Mouse (Mus musculus): ENCODE data around the gene Plxnb2.
A peak's percentile ranks its signal among the peaks of the same experiment; 100 is the strongest.

The Plxnb2 gene

DNA sequence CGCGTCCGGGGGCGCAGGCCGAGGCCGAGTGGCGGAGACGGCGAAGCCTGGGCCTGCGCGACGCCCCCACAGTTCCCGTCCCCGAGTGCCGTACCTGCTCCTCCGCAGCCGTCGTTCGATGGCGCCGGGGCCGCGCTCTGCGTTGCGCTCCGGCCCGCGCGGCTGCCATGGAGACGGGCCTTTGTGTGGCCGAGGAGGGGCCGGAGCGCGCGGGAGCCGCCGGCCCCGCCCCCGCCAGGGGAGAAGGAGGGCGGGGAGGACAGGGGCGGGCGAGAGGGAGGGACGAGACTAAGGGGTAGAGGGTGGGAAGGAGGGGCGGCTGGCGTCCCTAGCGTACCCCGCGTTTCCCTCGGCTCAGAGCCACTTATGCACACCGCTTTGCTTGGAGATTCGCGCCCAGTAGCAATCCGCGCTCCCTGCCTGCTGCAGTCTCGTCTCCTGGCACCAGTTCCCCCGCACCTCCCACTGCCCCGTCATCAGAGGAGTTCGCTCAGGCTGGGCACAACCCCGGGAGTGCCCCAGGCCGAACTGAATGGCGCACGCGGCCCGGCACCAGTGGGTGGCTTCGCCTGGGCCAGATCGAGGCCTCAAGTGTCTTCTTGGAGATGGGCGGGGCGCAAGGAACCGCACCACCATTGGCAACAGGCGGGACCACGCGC lies at the start of gene Plxnb2:
Plxnb2 (minus strand) TSS at position 218 of the 659 bp plus-strand sequence.
- DNase-seq: no peak

DNA sequence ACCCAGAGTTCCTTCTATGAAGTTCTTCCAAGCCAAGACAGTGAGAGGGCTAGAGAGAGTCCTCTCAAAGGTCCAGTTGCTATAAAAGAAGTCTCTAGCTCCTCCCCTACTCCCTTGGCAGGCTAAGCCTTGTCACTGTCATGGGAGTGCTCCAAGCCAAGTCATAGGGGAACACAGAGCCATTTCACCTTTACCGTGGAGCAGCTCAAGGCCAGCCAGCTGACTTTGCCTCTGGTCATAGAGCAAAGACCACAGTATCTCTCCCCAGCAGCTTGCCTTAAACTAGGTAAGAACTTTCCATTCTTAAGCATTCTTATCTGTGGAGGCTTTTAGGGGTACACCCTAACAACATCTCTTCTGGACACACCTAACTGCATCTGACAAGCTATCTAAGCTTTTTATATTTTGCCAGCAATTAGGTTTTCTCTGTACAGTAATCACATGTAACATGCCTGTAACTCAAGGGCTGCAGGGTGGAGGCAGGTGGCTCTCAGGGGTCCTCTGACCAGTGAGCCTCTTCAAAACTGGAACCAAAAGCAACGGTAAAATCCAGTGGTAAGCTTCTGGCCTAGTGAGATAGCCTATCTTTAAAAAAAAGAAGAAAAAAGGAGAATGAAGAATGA lies 35.1 kb upstream of the Plxnb2 start:
- DNase-seq: no peak

- DNase-seq: no peak
These were observed 34.4 kb upstream of the Plxnb2 start for GRCm38 (mm10) chr15:89214953-89215352.

DNA sequence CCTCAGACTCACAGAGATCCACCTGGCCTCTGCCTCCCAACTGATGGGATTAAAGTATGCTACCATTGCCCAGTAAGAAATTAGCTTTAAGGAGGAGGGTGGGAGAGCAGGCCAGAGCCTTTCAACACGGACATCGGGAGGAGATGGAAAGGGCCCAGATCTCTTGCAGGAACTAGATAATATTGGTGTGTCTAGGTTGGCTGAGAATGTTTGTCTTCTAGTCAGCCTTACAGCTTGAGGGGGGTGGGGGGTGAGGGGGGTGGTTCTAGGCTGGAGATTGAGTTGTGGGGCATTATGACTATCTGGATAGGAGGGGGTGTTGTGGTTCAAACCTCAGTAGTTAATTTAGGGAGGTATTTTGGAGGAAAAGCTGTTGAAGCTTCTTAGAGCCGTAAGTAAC lies 32.9 kb upstream of the Plxnb2 start:
- DNase-seq: no peak

- no peak for DNase-seq
These were observed 31.9 kb upstream of the Plxnb2 start for GRCm38 (mm10) chr15:89212495-89212894.

GRCm38 (mm10) chr15:89211716-89212461 lies 31.3 kb upstream of the Plxnb2 start:
- no peak for DNase-seq

GRCm38 (mm10) chr15:89210915-89211715 lies 30.5 kb upstream of the Plxnb2 start, which contains the start of gene Ppp6r2:
Ppp6r2 (plus strand) TSS chr15:89211553.
- peak; percentile 68 to 71 for DNase-seq

- DNase-seq: peak; percentile 48 to 79
These were observed 29.5 kb upstream of the Plxnb2 start for GRCm38 (mm10) chr15:89209886-89210761.

DNA sequence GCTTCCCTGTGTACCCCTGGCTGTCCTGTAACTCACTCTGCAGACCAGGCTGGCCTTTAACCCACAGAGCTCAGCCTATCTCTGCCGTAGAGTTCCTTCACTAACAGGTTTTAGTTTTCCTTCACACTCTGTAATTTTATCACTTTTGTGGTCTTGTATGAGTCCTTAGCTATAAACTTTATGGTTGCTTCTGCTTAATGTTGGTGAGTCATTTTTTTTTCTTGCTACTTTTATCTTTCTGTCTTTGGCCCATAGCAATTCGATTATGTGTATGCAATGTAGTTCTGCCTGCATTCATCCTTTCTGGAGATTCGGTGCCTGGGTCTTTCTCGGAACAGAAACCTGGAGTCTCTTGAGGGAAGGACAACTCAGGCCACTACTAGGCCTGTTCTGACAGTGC lies 26.9 kb upstream of the Plxnb2 start:
- no peak for DNase-seq

GRCm38 (mm10) chr15:89197056-89197455 lies 16.5 kb upstream of the Plxnb2 start:
- DNase-seq: no peak

GRCm38 (mm10) chr15:89196313-89196706 lies 15.7 kb upstream of the Plxnb2 start, which contains the start of gene Dennd6b:
Dennd6b (minus strand) TSS chr15:89196496.
- peak; percentile 94 to 95 for DNase-seq

GRCm38 (mm10) chr15:89195690-89196312 lies 15.2 kb upstream of the Plxnb2 start:
- peak; percentile 84 to 90 for DNase-seq

DNA sequence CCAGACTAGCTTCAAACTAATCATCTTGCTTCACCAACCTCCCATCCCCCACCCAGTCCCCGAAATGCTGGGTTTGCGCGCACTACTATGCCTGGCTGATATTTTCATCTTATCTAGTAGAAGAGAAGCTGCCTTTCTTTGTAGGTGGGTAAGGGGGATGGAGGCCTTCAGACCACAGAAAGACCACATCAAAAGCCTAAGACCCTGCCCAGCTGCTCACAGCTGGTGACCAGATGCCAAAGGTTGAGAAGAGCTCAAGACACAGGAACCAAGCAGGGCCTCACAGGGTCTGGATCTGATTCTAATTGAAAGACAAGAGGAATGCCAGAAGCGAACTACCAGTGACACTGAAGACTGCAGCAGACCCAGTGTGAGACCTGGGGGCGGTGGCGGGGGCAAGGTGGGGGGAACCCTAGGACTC lies 14.7 kb upstream of the Plxnb2 start:
- no peak for DNase-seq

GRCm38 (mm10) chr15:89184937-89185227 lies 4.3 kb upstream of the Plxnb2 start:
- DNase-seq: no peak

GRCm38 (mm10) chr15:89184141-89184936 lies 3.8 kb upstream of the Plxnb2 start:
- DNase-seq: no peak

- DNase-seq: no peak
These were observed 2.3 kb upstream of the Plxnb2 start for GRCm38 (mm10) chr15:89182842-89183241.

GRCm38 (mm10) chr15:89182328-89182741 lies 1.7 kb upstream of the Plxnb2 start:
- no peak for DNase-seq

DNA sequence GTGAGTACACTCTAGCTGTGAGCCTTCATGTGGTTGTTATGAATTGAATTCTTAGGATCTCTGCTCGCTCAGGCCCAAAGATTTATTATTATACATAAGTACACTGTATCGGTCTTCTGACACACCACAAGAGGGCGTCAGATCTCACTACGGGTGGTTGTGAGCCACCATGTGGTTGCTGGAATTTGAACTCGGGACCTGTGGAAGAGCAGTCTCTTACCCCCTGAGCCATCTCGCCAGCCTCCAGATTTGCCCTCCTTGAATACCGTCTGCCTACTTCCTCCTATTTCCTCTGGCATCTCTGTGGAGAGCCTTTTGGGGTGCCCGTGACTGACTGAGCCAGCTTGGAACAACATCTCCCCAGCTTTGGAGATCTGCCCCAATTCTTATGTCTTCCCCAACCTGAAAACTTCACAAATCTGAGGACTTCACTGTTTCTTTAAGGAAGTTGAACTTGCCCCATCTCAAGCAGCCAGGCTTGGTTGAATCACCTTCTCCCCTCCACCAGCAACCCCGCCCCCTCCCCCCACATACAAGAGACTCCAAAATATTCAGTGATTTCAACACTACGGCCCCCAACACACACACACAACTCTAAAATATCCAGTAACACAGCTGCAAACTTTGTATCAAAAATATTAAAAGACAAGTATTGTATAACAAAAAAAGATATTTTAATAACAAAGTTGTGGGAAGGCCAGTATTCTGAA lies 1.1 kb upstream of the Plxnb2 start:
- DNase-seq: no peak

GRCm38 (mm10) chr15:89180081-89180541 lies 477 bp downstream of the Plxnb2 start:
- no peak for DNase-seq

DNA sequence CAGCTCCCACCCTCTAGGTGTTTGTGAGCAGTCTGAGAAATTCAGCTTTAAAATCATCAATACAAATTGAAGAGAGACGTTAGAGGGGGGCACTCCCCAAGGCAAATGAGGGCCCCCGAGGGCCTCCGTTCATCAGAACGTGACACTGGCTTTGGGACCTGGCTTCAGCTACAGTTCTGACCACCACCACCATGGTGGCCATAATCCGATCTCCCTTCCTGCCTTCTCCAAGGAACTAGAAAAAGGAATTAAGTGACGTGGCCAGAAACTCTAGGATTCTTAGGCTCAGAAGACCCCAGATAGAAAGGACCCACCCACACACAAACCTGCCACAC lies 991 bp downstream of the Plxnb2 start:
- no peak for DNase-seq

All from thymus, adult 18-20 months (tissue).